In the genomic region with DNA sequence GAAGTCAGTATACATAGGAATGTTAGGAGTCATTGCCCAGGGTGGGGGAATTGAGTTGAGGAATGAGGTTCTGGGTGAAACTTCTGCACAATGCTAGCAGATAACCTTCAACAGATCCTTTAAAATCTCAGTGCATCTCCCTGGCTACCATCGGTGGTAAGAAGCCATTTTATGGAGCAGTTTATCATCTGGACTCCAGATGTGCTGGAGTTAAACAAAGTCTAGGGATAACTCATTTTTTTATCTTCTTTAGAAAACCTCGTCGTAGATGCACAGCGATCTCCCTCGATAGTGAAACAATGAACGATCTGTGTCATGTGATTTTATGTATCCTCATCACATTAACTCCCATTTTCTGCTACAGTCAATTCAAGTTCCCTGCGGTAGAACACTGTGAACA, we compare ENCODE assay signal across 14 mouse cellular contexts. TPM values are rescaled to one million over a fixed set of nuclear protein-coding genes. Genes with fewer than 3 reads are reported as not detected.
DNase-seq lines count a peak whose midpoint lies in the region; ATAC-seq lines count a peak whose summit lies in the region.
"Had no signal": no experiment of that assay in that cellular context is flagged by ENCODE, and none has a peak within 500 bp of the region (broad histone marks: within the 10 kb centered on the region; RNA-seq: fewer than 3 reads in every experiment).

No protein-coding gene starts in this region.

- no peak for DNase-seq in adrenal gland, postnatal 25 days
- DNase-seq in heart, postnatal 10 days = no peak
- DNase-seq: cerebellum, postnatal 25 days; kidney, adult 2 months; right cerebral cortex, postnatal 25 days had no signal

- 0 out of 2 replicates have a peak, but pooled peaks cover 2% of the 10 kb centered on the region for H3K4me1 ChIP-seq in hindbrain, embryonic 15.5 days (replicated peaks)
- H3K4me1 ChIP-seq in hindbrain, embryonic 16.5 days (ENCODE audit: control insufficient read depth, insufficient read depth, low read depth, low read length) = no peaks in the 10 kb centered on the region
- peaks cover 13% of the 10 kb centered on the region for H3K4me1 ChIP-seq in embryonic facial prominence, embryonic 13.5 days
- H3K4me1 ChIP-seq in limb, embryonic 12.5 days (replicated peaks) = 0 out of 2 replicates have a peak, but pooled peaks cover 4% of the 10 kb centered on the region
- H3K4me1 ChIP-seq in stomach, embryonic 15.5 days = 0 out of 2 replicates have a peak, but pooled peaks cover 6% of the 10 kb centered on the region
- no peaks in the 10 kb centered on the region for H3K4me1 ChIP-seq in midbrain, embryonic 15.5 days

- no peak for ATAC-seq in hindbrain, embryonic 15.5 days (ENCODE audit: low FRiP score, low read depth)
- ATAC-seq in hindbrain, embryonic 16.5 days = no peak
- ATAC-seq in embryonic facial prominence, embryonic 13.5 days (ENCODE audit: insufficient number of reproducible peaks, insufficient read depth, low FRiP score, low TSS enrichment, low read depth) = no peak
- no peak for ATAC-seq in limb, embryonic 12.5 days (ENCODE audit: insufficient number of reproducible peaks, insufficient read depth, low FRiP score, low TSS enrichment, low read depth)
- ATAC-seq in stomach, embryonic 15.5 days (ENCODE audit: insufficient read depth, low FRiP score, low read depth) = no peak
- no peak for ATAC-seq in midbrain, embryonic 15.5 days (replicated peaks)
- ATAC-seq: activated CD4-positive, CD25-positive, alpha-beta regulatory T cell, adult 4 months; CD4-positive, CD25-positive, alpha-beta regulatory T cell, adult 4 months had no signal

- intact Hi-C loops in heart, postnatal 10 days (cut with DNase I) = no loop called here

- H3K36me3 ChIP-seq in hindbrain, embryonic 15.5 days = no peaks in the 10 kb centered on the region
- H3K36me3 ChIP-seq in hindbrain, embryonic 16.5 days (ENCODE audit: control insufficient read depth, insufficient read depth, low read length) = no peaks in the 10 kb centered on the region
- H3K36me3 ChIP-seq in embryonic facial prominence, embryonic 13.5 days = no peaks in the 10 kb centered on the region
- no peaks in the 10 kb centered on the region for H3K36me3 ChIP-seq in limb, embryonic 12.5 days
- H3K36me3 ChIP-seq in stomach, embryonic 15.5 days = no peaks in the 10 kb centered on the region
- no peaks in the 10 kb centered on the region for H3K36me3 ChIP-seq in midbrain, embryonic 15.5 days (replicated peaks)

- no peaks in the 10 kb centered on the region for H3K27me3 ChIP-seq in hindbrain, embryonic 15.5 days
- no peaks in the 10 kb centered on the region for H3K27me3 ChIP-seq in hindbrain, embryonic 16.5 days (replicated peaks; ENCODE audit: control insufficient read depth, insufficient read depth, low read length)
- H3K27me3 ChIP-seq in embryonic facial prominence, embryonic 13.5 days = no peaks in the 10 kb centered on the region
- no peaks in the 10 kb centered on the region for H3K27me3 ChIP-seq in limb, embryonic 12.5 days
- H3K27me3 ChIP-seq in stomach, embryonic 15.5 days (replicated peaks) = no peaks in the 10 kb centered on the region
- no peaks in the 10 kb centered on the region for H3K27me3 ChIP-seq in midbrain, embryonic 15.5 days (replicated peaks)

- no peak overlapping the region for H3K4me3 ChIP-seq in hindbrain, embryonic 15.5 days
- no peak overlapping the region for H3K4me3 ChIP-seq in hindbrain, embryonic 16.5 days (ENCODE audit: low read length)
- no peak overlapping the region for H3K4me3 ChIP-seq in embryonic facial prominence, embryonic 13.5 days
- no peak overlapping the region for H3K4me3 ChIP-seq in limb, embryonic 12.5 days (replicated peaks)
- H3K4me3 ChIP-seq in stomach, embryonic 15.5 days (replicated peaks) = no peak overlapping the region
- H3K4me3 ChIP-seq in midbrain, embryonic 15.5 days = no peak overlapping the region
- H3K4me3 ChIP-seq: left cerebral cortex, adult 2 months had no signal

- H3K4me2 ChIP-seq in hindbrain, embryonic 15.5 days = no peak overlapping the region
- no peak overlapping the region for H3K4me2 ChIP-seq in hindbrain, embryonic 16.5 days (ENCODE audit: low read length)
- H3K4me2 ChIP-seq in embryonic facial prominence, embryonic 13.5 days = peak overlapping the region; percentile 3; the same call in 1 of the 2 replicates
- no peak overlapping the region for H3K4me2 ChIP-seq in limb, embryonic 12.5 days
- H3K4me2 ChIP-seq in stomach, embryonic 15.5 days = no peak overlapping the region
- no peak overlapping the region for H3K4me2 ChIP-seq in midbrain, embryonic 15.5 days

- H3K9ac ChIP-seq in hindbrain, embryonic 15.5 days = no peak overlapping the region
- H3K9ac ChIP-seq in hindbrain, embryonic 16.5 days (ENCODE audit: low read depth, low read length) = no peak overlapping the region
- H3K9ac ChIP-seq in embryonic facial prominence, embryonic 13.5 days = no peak overlapping the region
- H3K9ac ChIP-seq in limb, embryonic 12.5 days (replicated peaks) = no peak overlapping the region
- no peak overlapping the region for H3K9ac ChIP-seq in stomach, embryonic 15.5 days
- H3K9ac ChIP-seq in midbrain, embryonic 15.5 days = no peak overlapping the region

- 0 out of 2 replicates have a peak overlapping the region, but pooled peaks have one; percentile 35 for H3K27ac ChIP-seq in hindbrain, embryonic 15.5 days (replicated peaks)
- H3K27ac ChIP-seq in hindbrain, embryonic 16.5 days (ENCODE audit: low read depth, low read length) = no peak overlapping the region
- H3K27ac ChIP-seq in embryonic facial prominence, embryonic 13.5 days = peak overlapping the region; percentile 78
- H3K27ac ChIP-seq in limb, embryonic 12.5 days = peak overlapping the region; percentile 66; the same call in 1 of the 2 replicates
- H3K27ac ChIP-seq in stomach, embryonic 15.5 days = peak overlapping the region; percentile 75
- no peak overlapping the region; the same call in 1 of the 2 replicates for H3K27ac ChIP-seq in midbrain, embryonic 15.5 days
- H3K27ac ChIP-seq: left cerebral cortex, adult 2 months had no signal

- WGBS in hindbrain, embryonic 15.5 days = 53% methylated on average over 7 of the region's 7 CpGs
- 66% methylated on average over 7 of the region's 7 CpGs for WGBS in hindbrain, embryonic 16.5 days
- 36% methylated on average over 7 of the region's 7 CpGs for WGBS in embryonic facial prominence, embryonic 13.5 days
- WGBS in limb, embryonic 12.5 days = 59% methylated on average over 7 of the region's 7 CpGs
- WGBS in stomach, embryonic 15.5 days = 47% methylated on average over 7 of the region's 7 CpGs
- 67% methylated on average over 7 of the region's 7 CpGs for WGBS in midbrain, embryonic 15.5 days

- H3K9me3 ChIP-seq in hindbrain, embryonic 15.5 days = no peaks in the 10 kb centered on the region
- H3K9me3 ChIP-seq in hindbrain, embryonic 16.5 days (ENCODE audit: control insufficient read depth, low read length) = no peaks in the 10 kb centered on the region
- H3K9me3 ChIP-seq in embryonic facial prominence, embryonic 13.5 days = no peaks in the 10 kb centered on the region
- H3K9me3 ChIP-seq in limb, embryonic 12.5 days = no peaks in the 10 kb centered on the region
- H3K9me3 ChIP-seq in stomach, embryonic 15.5 days = no peaks in the 10 kb centered on the region
- H3K9me3 ChIP-seq in midbrain, embryonic 15.5 days = no peaks in the 10 kb centered on the region

RNA-seq across cellular contexts. Expression of gene Qpct, which starts 16.9 kb away (rescaled TPM):
- 23.1 and 23.6 TPM in 2 replicates for polyA plus RNA-seq in hindbrain, embryonic 15.5 days (2015; fragmentation: Nextera tagmentation; extraction: Ambion mirVana)
- polyA plus RNA-seq in hindbrain, embryonic 16.5 days (2015; fragmentation: Nextera tagmentation; extraction: Ambion mirVana) = 25.9 and 32.9 TPM in 2 replicates
- 7.3 and 8.6 TPM in 2 replicates for polyA plus RNA-seq in embryonic facial prominence, embryonic 13.5 days (2015; fragmentation: Nextera tagmentation; extraction: Ambion mirVana)
- polyA plus RNA-seq in limb, embryonic 12.5 days (2016; fragmentation: Nextera tagmentation; extraction: Ambion mirVana) = 2.6 and 3.1 TPM in 2 replicates
- polyA plus RNA-seq in stomach, embryonic 15.5 days (2015; fragmentation: Nextera tagmentation; extraction: Ambion mirVana) = 13.9 and 14.6 TPM in 2 replicates
- total RNA-seq in adrenal gland, postnatal 25 days (2021) = 4.5 and 7.0 TPM in 2 replicates
- 17.9 and 19.7 TPM in 2 replicates for polyA plus RNA-seq in midbrain, embryonic 15.5 days (2015; fragmentation: Nextera tagmentation; extraction: Ambion mirVana)
- 10 to 100 TPM; 13.7 to 15.9 TPM for total RNA-seq in heart, postnatal 10 days (2021)

RNA-seq across cellular contexts. Expression of gene Prkd3, which starts 48.0 kb away (rescaled TPM):
- polyA plus RNA-seq in hindbrain, embryonic 15.5 days (2015; fragmentation: Nextera tagmentation; extraction: Ambion mirVana) = 12.8 and 13.5 TPM in 2 replicates
- 11.0 and 15.0 TPM in 2 replicates for polyA plus RNA-seq in hindbrain, embryonic 16.5 days (2015; fragmentation: Nextera tagmentation; extraction: Ambion mirVana)
- polyA plus RNA-seq in embryonic facial prominence, embryonic 13.5 days (2015; fragmentation: Nextera tagmentation; extraction: Ambion mirVana) = 43.0 and 46.9 TPM in 2 replicates
- 56.8 and 57.6 TPM in 2 replicates for polyA plus RNA-seq in limb, embryonic 12.5 days (2016; fragmentation: Nextera tagmentation; extraction: Ambion mirVana)
- polyA plus RNA-seq in stomach, embryonic 15.5 days (2015; fragmentation: Nextera tagmentation; extraction: Ambion mirVana) = 32.6 and 34.5 TPM in 2 replicates
- total RNA-seq in adrenal gland, postnatal 25 days (2021) = 32.9 and 40.0 TPM in 2 replicates
- polyA plus RNA-seq in midbrain, embryonic 15.5 days (2015; fragmentation: Nextera tagmentation; extraction: Ambion mirVana) = 11.2 and 11.8 TPM in 2 replicates
- total RNA-seq in heart, postnatal 10 days (2021) = 10 to 100 TPM; 29.4 to 30.0 TPM

Comparison
In these comparisons a context has a peak if more than half of its experiments do, and no peak if none do; other contexts are left out.
1. H3K27ac ChIP-seq: peak in hindbrain, embryonic 15.5 days (single experiment), embryonic facial prominence, embryonic 13.5 days (single experiment), limb, embryonic 12.5 days (single experiment) and stomach, embryonic 15.5 days (single experiment); none in hindbrain, embryonic 16.5 days (single experiment) and midbrain, embryonic 15.5 days (single experiment).